Mouse (Mus musculus) gastrocnemius, adult 8-10 months (tissue): ENCODE data around the gene Nedd9. TPM values are rescaled to one million over a fixed set of nuclear protein-coding genes. Genes with fewer than 3 reads are reported as not detected.

Experiments used
- total RNA-seq, 4 experiments: library from RNA; stranded (reverse); gene quantifications; 2 replicates each; pipeline ENCODE4 v1.2.4; 2022

Gene Nedd9
- total RNA-seq, 4 experiments from 2014 or later, result 2.0 to 7.9 (median 2.4) TPM

Other genes with a start within 250 kb of the Nedd9 start
- 10 to 100 TPM; 37.3 to 49.1 (median 39.6) TPM for gene Smim13, start 237.5 kb downstream of the Nedd9 start, total RNA-seq
- gene Gm17364, start 213.4 kb downstream of the Nedd9 start, total RNA-seq, result not detected
- gene Tmem170b, start 118.5 kb upstream of the Nedd9 start, total RNA-seq, result 10 to 100 TPM; 32.3 to 40.8 (median 32.4) TPM